Mouse (Mus musculus) neural tube, embryonic 14.5 days (tissue): ENCODE results near the gene Samd13. TPM values are rescaled to one million over a fixed set of nuclear protein-coding genes. Genes with fewer than 3 reads are reported as not detected.

ENCODE experiments used
- ATAC-seq: fragments of 200-750 bp; cut with Nextera tagmentation; 2 replicates; pipeline ENCODE4 v1.8.0; 2017; ENCODE audit warnings: low read depth, mild to moderate bottlenecking, moderate TSS enrichment, moderate library complexity
- H3K27ac ChIP-seq: fragments of 300-500 bp; sonication (generic); 2 replicates; pipeline ENCODE4 v1.5.1; 2014; ENCODE audit warnings: low read depth, mild to moderate bottlenecking, control low read depth, low read length, moderate library complexity, mixed read lengths
- H3K27me3 ChIP-seq: fragments of 300-500 bp; sonication (generic); 2 replicates; pipeline ENCODE4 v1.6.1; 2014; ENCODE audit warnings: low read length; ENCODE audit not compliant: control insufficient read depth, insufficient read depth
- H3K36me3 ChIP-seq: fragments of 300-500 bp; sonication (generic); 2 replicates; pipeline ENCODE4 v1.6.1; 2014; ENCODE audit warnings: low read length, mixed read lengths; ENCODE audit not compliant: control insufficient read depth, insufficient read depth
- H3K4me1 ChIP-seq: fragments of 300-500 bp; sonication (generic); 2 replicates; pipeline ENCODE4 v1.6.1; 2014; ENCODE audit warnings: low read length; ENCODE audit not compliant: control insufficient read depth, insufficient read depth
- H3K4me2 ChIP-seq: fragments of 300-500 bp; sonication (generic); 2 replicates; pipeline ENCODE4 v1.6.1; 2014; ENCODE audit warnings: mild to moderate bottlenecking, low read depth, low read length, control low read depth
- H3K4me3 ChIP-seq: fragments of 300-500 bp; sonication (generic); 2 replicates; pipeline ENCODE4 v1.5.1; 2014; ENCODE audit warnings: low read depth, low read length, control low read depth, mixed read lengths
- H3K9ac ChIP-seq: fragments of 300-500 bp; sonication (generic); replicated peaks from 2 replicates; pipeline ENCODE4 v1.6.1; 2014; ENCODE audit warnings: low read depth, mild to moderate bottlenecking, control low read depth, low read length, mixed read lengths
- H3K9me3 ChIP-seq: fragments of 300-500 bp; sonication (generic); 2 replicates; pipeline ENCODE4 v1.6.1; 2016; ENCODE audit warnings: low read length; ENCODE audit not compliant: control insufficient read depth
- WGBS: fragments of 180-500 bp; shearing (Covaris S2); extraction: QIAGEN DNeasy Blood & Tissue Kit; methylation state at CpG from one replicate; pipeline ENCODE4 v1.1.7; 2014; 5-methylcytosine and 5-hydroxymethylcytosine counted together
- polyA plus RNA-seq: library from polyadenylated mRNA; unstranded; fragments of >200 nt; fragmentation: Nextera tagmentation; extraction: Ambion mirVana; gene quantifications from 2 replicates; pipeline ENCODE4 v1.2.1, GENCODE M21; 2014

The Samd13 gene
- polyA plus RNA-seq, 1 experiment from 2014 or later = 0.43 TPM

DNA sequence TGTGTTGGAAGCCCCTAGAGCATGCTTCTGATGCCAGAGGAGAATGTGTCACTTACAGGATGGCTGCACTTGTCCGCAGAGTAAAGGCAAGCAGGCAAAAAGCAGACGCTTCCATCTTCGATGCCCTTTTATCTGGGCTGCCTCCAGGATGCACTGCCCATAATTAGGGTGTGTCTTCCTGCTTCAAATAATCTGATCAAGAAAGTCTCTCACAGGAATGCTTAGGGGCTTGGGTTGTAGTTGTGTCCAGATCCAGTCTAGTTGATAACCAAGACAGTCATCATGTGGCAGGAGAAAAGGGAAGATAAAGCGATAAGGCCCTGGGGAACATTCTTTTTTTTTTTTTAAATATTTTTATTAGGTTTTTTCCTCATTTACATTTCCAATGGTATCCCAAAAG lies 69.9 kb downstream of the Samd13 start, which contains the start of gene Dnase2b:
TSS of gene Dnase2b (minus strand) at position 101 of the 400 bp plus-strand sequence.
- H3K36me3 ChIP-seq = no peaks in the 10 kb centered on the region
- H3K9ac ChIP-seq = no peak within 1 kb of the TSS
- no peak within 1 kb of the TSS for H3K4me3 ChIP-seq
- 95% methylated on average over 4 of the region's 4 CpGs for WGBS
- no peak within 1 kb of the TSS for H3K27ac ChIP-seq
- no peak within 1 kb of the TSS for H3K4me2 ChIP-seq
- no peaks in the 10 kb centered on the region for H3K4me1 ChIP-seq
- no peak for ATAC-seq
- no peaks in the 10 kb centered on the region for H3K27me3 ChIP-seq
- H3K9me3 ChIP-seq = no peaks in the 10 kb centered on the region

DNA sequence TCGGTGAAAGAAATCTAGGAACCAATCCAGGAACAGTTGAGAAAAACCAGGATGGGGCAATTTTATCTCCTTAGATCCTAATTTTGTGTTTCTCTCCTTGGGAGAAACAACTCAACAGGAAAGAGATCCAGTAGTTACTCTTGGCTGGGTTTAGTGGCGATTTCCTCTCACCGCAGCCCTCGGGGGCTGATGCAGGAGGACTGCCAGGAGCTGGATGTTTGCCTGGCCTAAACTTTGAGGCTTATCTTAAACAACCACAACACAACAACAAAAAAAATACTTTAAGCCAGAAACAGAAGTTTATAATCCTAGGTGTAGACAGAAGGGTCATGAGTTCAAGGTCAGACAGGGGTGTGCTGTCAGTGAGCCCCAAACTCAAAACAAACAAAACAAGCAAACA lies 73.6 kb downstream of the Samd13 start:
- H3K9me3 ChIP-seq = no peaks in the 10 kb centered on the region
- H3K9ac ChIP-seq = no peak overlapping the region
- H3K4me2 ChIP-seq = no peak overlapping the region
- WGBS = 95% methylated on average over 4 of the region's 4 CpGs
- H3K27ac ChIP-seq = no peak overlapping the region
- no peaks in the 10 kb centered on the region for H3K36me3 ChIP-seq
- H3K4me1 ChIP-seq = no peaks in the 10 kb centered on the region
- no peak for ATAC-seq
- no peaks in the 10 kb centered on the region for H3K27me3 ChIP-seq
- H3K4me3 ChIP-seq = no peak overlapping the region

GRCm38 (mm10) chr3:146611261-146611660 lies 74.1 kb downstream of the Samd13 start:
- H3K4me1 ChIP-seq = no peaks in the 10 kb centered on the region
- 80% methylated on average over 4 of the region's 4 CpGs for WGBS
- no peaks in the 10 kb centered on the region for H3K27me3 ChIP-seq
- no peak overlapping the region for H3K4me2 ChIP-seq
- H3K9me3 ChIP-seq = no peaks in the 10 kb centered on the region
- no peak overlapping the region for H3K9ac ChIP-seq
- no peaks in the 10 kb centered on the region for H3K36me3 ChIP-seq
- no peak overlapping the region for H3K4me3 ChIP-seq
- H3K27ac ChIP-seq = no peak overlapping the region
- ATAC-seq = no peak

DNA sequence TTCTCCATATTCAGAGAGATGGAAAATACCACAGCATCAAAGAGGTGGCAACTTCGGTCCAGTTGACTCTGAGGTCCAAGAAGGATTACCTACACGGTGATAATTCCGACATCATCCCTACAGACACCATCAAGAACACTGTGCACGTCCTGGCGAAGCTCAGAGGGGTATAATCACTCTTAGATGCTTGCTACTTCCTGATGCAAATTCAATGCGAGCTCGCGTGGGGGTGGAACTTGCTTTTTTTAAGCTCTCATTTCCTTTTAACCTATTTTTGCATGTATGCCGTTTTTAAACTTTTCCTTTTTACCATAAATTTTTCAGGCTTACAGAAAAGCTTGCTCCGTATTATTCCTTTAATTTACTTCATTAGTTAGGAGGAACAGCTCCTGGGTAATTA lies 75.1 kb downstream of the Samd13 start:
- H3K4me2 ChIP-seq = no peak overlapping the region
- no peak overlapping the region for H3K27ac ChIP-seq
- no peaks in the 10 kb centered on the region for H3K9me3 ChIP-seq
- no peak overlapping the region for H3K9ac ChIP-seq
- H3K27me3 ChIP-seq = no peaks in the 10 kb centered on the region
- no peak for ATAC-seq
- WGBS = 85% methylated on average over 10 of the region's 10 CpGs
- no peaks in the 10 kb centered on the region for H3K36me3 ChIP-seq
- no peak overlapping the region for H3K4me3 ChIP-seq
- no peaks in the 10 kb centered on the region for H3K4me1 ChIP-seq

GRCm38 (mm10) chr3:146607368-146607767 lies 78.0 kb downstream of the Samd13 start:
- no peaks in the 10 kb centered on the region for H3K9me3 ChIP-seq
- H3K9ac ChIP-seq = no peak overlapping the region
- 13% methylated on average over 1 of the region's 1 CpGs for WGBS

GRCm38 (mm10) chr3:146604647-146605046 lies 80.7 kb downstream of the Samd13 start:
- Histone ChIP-seq H3K9me3 (no peaks in the 10 kb centered on the region), H3K4me1 (no peaks in the 10 kb centered on the region), H3K4me3 (no peak overlapping the region), H3K27me3 (no peaks in the 10 kb centered on the region), H3K9ac (no peak overlapping the region), H3K27ac (no peak overlapping the region), H3K36me3 (no peaks in the 10 kb centered on the region), H3K4me2 (no peak overlapping the region)
- ATAC-seq = no peak
- 78% methylated on average over 9 of the region's 9 CpGs for WGBS

More at GRCm38 (mm10) chr3:146607368-146607767, 78.0 kb downstream of the Samd13 start:
- Histone ChIP-seq H3K4me3 (no peak overlapping the region), H3K27me3 (no peaks in the 10 kb centered on the region), H3K4me2 (no peak overlapping the region), H3K4me1 (no peaks in the 10 kb centered on the region), H3K36me3 (no peaks in the 10 kb centered on the region), H3K27ac (no peak overlapping the region)
- ATAC-seq = peak; percentile 70; the same call in 1 of the 2 replicates

GRCm38 (mm10) chr3:146602531-146602930 lies 82.9 kb downstream of the Samd13 start:
- 92% methylated on average over 3 of the region's 3 CpGs for WGBS
- no peaks in the 10 kb centered on the region for H3K9me3 ChIP-seq
- no peaks in the 10 kb centered on the region for H3K4me1 ChIP-seq
- no peaks in the 10 kb centered on the region for H3K36me3 ChIP-seq
- no peak overlapping the region for H3K27ac ChIP-seq
- no peaks in the 10 kb centered on the region for H3K27me3 ChIP-seq
- H3K9ac ChIP-seq = no peak overlapping the region
- H3K4me2 ChIP-seq = no peak overlapping the region
- H3K4me3 ChIP-seq = no peak overlapping the region
- ATAC-seq = no peak

DNA sequence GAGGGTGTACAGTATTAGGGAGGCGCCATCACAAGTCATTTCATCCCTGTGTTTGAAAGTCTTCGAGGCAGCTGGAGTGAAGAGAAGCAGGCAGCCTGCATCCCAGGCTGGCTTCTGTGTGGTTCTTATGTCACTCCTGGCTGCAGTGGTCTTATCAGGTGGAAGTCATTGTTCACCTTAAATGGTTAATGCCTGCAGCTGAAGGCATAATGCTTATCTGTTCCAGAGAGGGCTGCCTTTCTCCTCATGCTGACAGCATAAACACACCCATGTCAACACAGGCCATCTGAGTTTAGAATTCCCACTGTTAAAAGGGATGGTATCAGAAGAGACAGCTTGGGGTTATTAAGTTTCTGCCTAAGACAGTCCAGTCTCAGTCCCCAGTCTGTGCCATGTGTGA lies 84.2 kb downstream of the Samd13 start:
- Histone ChIP-seq H3K9me3 (no peaks in the 10 kb centered on the region), H3K9ac (no peak overlapping the region), H3K4me3 (no peak overlapping the region), H3K27me3 (no peaks in the 10 kb centered on the region), H3K4me1 (no peaks in the 10 kb centered on the region), H3K27ac (no peak overlapping the region), H3K36me3 (no peaks in the 10 kb centered on the region), H3K4me2 (no peak overlapping the region)
- 97% methylated on average over 2 of the region's 2 CpGs for WGBS
- ATAC-seq = no peak

DNA sequence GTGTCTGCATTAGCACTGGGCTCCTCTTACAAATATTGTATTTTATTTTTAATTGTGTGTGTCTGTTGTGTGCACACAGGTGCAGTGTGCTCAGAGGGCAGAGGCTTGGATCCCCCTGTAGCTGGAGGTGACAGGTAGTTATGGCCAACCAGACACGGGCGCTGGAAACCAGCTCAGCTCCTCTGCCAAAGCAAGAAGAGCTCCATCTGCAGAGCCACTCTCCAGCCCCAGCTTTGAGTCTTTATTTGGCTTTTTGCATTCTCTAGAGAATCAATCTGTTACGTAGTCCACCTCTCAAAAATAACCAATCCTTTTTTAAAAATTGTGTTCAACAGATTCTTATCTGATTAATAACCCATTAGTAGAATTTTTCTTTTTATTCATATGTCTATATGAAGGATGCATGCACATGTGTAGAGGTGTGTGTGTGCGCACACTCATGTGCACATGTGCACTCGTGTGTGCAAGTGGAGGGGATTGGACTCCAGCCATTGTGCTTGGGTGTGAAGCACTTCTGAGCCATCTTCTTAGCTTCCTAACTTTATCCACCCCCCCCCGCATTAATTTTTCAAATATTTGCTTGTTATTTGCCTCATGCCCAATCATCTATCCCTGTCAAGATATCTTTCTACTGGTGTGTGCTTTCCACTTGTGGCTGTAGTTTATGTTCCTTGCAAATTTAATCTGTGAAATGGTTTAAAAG lies 86.0 kb downstream of the Samd13 start:
- Histone ChIP-seq H3K27ac (no peak overlapping the region), H3K36me3 (no peaks in the 10 kb centered on the region), H3K9ac (no peak overlapping the region), H3K4me2 (no peak overlapping the region), H3K4me1 (no peaks in the 10 kb centered on the region), H3K9me3 (no peaks in the 10 kb centered on the region), H3K4me3 (no peak overlapping the region), H3K27me3 (no peaks in the 10 kb centered on the region)
- ATAC-seq = no peak
- 92% methylated on average over 6 of the region's 6 CpGs for WGBS
